Mouse (Mus musculus): ENCODE measurements around the gene Ube2e2. TPM values are rescaled to one million over a fixed set of nuclear protein-coding genes. Genes with fewer than 3 reads are reported as not detected.

Ube2e2 gene
- polyA plus RNA-seq, 1 experiment from 2014 or later, result 42.9 TPM

DNA sequence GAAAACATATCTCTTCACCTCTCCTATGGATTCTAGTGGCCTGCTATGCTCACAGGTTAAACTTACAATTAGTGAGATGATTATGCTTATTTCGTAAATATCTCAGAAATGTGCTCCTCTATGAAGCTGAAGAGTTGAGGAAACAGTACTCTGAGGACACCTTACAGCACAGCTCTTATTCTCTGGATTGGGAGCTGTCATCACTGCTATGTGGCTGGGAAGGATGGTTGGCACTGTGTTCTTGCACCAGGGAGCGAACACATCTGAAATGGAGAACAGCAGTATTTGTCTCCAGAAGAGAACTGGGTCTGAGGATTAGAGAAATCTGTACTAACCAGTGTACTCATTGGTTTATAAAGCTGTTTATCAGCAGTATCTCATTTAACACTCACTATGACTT is 226.3 kb downstream of the Ube2e2 start:
- Histone ChIP-seq H3K9ac (no peak overlapping the region), H3K4me2 (no peak overlapping the region), H3K4me3 (no peak overlapping the region), H3K36me3 (no peaks in the 10 kb centered on the region), H3K9me3 (replicated peaks) (no peaks in the 10 kb centered on the region), H3K27ac (ENCODE audit: poor library complexity, severe bottlenecking) (no peak overlapping the region), H3K27me3 (replicated peaks) (no peaks in the 10 kb centered on the region), H3K4me1 (replicated peaks) (no peaks in the 10 kb centered on the region)
- WGBS, result 60% methylated on average over 2 of the region's 2 CpGs
- ATAC-seq (ENCODE audit: insufficient number of reproducible peaks, low FRiP score), result no peak

DNA sequence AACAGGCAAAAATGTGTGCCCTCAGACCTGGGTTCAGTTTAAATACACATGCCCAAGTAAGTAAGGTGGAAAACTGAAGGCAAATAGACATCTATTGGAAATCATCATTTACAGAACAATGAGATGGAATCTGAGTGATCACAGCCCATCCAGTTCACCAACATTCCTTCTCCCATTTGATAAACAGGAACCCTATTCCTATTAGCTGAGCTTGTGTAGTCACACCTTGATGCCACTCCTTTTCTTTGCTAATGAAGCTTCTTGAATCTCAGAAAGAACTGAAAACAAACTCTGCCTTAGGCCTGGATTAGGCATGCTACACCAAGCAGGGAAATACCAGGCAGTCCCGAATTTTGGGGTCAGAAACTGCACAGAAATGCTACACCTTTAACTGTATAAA is 227.8 kb downstream of the Ube2e2 start:
- WGBS, result 68% methylated on average over 1 of the region's 1 CpGs
- Histone ChIP-seq H3K9me3 (replicated peaks) (peaks cover 7% of the 10 kb centered on the region), H3K4me2 (no peak overlapping the region), H3K27ac (ENCODE audit: poor library complexity, severe bottlenecking) (no peak overlapping the region), H3K9ac (no peak overlapping the region), H3K27me3 (replicated peaks) (no peaks in the 10 kb centered on the region), H3K4me3 (no peak overlapping the region), H3K36me3 (peaks cover 6% of the 10 kb centered on the region; the same call in 1 of the 2 replicates), H3K4me1 (replicated peaks) (no peaks in the 10 kb centered on the region)
- ATAC-seq (ENCODE audit: insufficient number of reproducible peaks, low FRiP score), result no peak

DNA sequence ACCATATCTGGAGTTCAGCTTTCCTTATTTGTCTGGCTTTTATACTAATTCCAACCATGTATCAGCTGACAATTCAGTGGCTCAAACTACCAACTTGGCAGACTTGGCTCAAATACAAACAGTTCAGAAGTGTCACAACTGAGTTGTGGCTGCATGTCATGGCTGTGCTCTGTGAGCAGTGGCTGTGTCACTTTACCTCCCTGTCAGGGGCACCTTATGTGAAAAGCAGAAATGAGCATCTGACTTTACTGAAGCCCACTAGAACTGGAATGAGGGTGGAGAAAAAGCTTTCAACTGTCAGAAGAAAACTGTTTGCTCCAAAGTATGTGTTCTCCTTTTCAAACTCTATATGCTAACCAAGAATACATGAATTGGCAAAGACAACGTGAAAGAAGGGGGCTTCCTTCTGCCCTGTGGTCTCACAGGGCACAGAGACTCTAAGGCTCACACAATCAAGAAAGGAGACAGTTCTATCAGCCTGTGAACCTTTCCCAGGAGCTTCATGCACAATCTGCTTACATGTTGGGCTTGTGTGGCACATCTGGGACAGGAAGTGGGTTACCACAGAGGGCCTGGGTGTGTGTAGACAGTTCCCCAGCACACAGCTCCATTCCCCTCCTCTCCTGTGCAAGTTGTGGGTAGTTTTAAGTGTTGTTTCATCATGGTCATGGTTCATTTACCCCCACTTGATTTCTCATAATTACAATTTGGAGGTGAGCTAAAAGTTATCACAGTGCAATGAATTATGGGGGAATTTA is 228.6 kb downstream of the Ube2e2 start:
- H3K9ac ChIP-seq, result no peak overlapping the region
- ATAC-seq (ENCODE audit: insufficient number of reproducible peaks, low FRiP score), result no peak
- 80% methylated on average over 1 of the region's 1 CpGs for WGBS

DNA sequence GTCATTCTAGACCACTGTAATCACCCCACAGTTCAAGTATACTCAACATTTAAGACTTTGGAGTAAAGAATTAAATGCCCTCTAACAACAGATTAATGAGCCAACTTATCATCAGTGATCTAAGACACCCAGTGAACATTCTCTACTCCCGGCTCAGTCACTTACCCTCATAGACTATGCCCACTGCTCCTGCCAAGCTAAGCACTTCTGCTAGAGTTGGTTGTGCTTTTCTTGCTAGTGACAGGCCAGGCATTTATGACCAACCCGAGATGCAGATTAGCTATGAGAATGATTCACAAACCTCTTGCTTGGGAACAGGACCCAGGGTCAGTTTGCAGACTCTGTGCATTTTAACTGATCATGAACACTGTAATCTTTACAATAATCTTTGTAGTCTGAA is 230.4 kb downstream of the Ube2e2 start:
- H3K27me3 ChIP-seq (replicated peaks), result no peaks in the 10 kb centered on the region
- ATAC-seq (ENCODE audit: insufficient number of reproducible peaks, low FRiP score), result no peak
- whole genome bisulfite sequencing, result 80% methylated on average over 2 of the region's 2 CpGs

More for the DNA sequence above, 228.6 kb downstream of the Ube2e2 start:
- H3K4me1 ChIP-seq (replicated peaks), result no peaks in the 10 kb centered on the region
- H3K27me3 ChIP-seq (replicated peaks), result no peaks in the 10 kb centered on the region
- H3K9me3 ChIP-seq (replicated peaks), result peaks cover 7% of the 10 kb centered on the region
- no peak overlapping the region for H3K4me3 ChIP-seq
- no peak overlapping the region for H3K4me2 ChIP-seq
- H3K27ac ChIP-seq (ENCODE audit: poor library complexity, severe bottlenecking), result no peak overlapping the region
- peaks cover 6% of the 10 kb centered on the region; the same call in 1 of the 2 replicates for H3K36me3 ChIP-seq

DNA sequence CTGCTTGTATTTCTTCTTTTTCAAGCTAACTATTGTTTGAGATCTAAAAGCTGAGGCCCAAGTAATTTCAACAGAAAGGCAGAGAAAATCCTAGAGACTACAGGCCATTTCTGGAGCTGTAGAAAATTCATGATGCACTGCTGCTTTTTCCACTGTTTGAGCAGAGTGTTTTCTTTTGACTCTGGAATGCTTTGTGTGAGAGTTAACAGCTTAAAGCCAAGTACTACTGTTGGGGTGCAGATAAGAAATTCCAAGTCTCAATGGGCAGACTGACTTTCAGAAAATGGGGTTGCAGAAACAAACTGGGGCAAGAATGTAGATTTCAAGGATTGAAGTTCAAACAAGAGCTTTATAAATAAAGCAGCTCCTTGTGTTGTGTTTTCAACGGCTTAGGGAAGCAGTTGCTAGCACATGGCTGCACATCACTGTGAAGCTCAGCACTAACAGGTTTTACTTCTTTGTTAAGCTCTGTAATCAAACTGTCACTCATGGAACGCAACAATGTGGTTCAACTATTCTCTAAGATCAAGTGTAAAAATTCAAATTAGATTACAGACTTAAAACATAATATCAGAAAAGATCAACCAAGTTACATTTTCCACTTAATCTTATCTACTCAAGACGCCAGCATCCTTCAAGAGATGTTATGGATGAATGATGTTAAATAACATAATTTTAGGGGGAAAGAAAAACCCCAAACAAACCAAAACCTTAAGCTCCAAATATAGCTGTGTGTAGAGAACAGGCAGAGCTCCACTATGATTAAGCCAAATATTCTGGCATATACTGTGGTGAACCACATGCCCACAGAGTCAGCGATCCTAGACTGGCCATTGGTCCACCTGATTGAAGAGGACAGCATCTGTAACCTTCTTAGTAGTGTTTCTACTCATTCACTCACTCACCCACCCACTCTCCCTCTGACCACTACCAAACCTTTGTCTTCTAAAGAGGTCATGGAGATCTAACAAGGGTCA is 236.0 kb downstream of the Ube2e2 start:
- no peaks in the 10 kb centered on the region for H3K27me3 ChIP-seq (replicated peaks)
- ATAC-seq (ENCODE audit: insufficient number of reproducible peaks, low FRiP score), result no peak
- peaks cover 7% of the 10 kb centered on the region for H3K9me3 ChIP-seq (replicated peaks)
- no peak overlapping the region for H3K4me3 ChIP-seq
- H3K4me1 ChIP-seq (replicated peaks), result peaks cover 9% of the 10 kb centered on the region
- no peak overlapping the region for H3K9ac ChIP-seq
- WGBS, result 60% methylated on average over 4 of the region's 4 CpGs
- no peak overlapping the region for H3K27ac ChIP-seq (ENCODE audit: poor library complexity, severe bottlenecking)
- H3K4me2 ChIP-seq, result no peak overlapping the region
- peaks cover 6% of the 10 kb centered on the region; the same call in 1 of the 2 replicates for H3K36me3 ChIP-seq

More for the DNA sequence above, 230.4 kb downstream of the Ube2e2 start:
- Histone ChIP-seq H3K9ac (no peak overlapping the region), H3K9me3 (replicated peaks) (peaks cover 7% of the 10 kb centered on the region), H3K4me1 (replicated peaks) (no peaks in the 10 kb centered on the region), H3K4me2 (no peak overlapping the region), H3K36me3 (peaks cover 6% of the 10 kb centered on the region; the same call in 1 of the 2 replicates), H3K27ac (ENCODE audit: poor library complexity, severe bottlenecking) (no peak overlapping the region), H3K4me3 (no peak overlapping the region)

DNA sequence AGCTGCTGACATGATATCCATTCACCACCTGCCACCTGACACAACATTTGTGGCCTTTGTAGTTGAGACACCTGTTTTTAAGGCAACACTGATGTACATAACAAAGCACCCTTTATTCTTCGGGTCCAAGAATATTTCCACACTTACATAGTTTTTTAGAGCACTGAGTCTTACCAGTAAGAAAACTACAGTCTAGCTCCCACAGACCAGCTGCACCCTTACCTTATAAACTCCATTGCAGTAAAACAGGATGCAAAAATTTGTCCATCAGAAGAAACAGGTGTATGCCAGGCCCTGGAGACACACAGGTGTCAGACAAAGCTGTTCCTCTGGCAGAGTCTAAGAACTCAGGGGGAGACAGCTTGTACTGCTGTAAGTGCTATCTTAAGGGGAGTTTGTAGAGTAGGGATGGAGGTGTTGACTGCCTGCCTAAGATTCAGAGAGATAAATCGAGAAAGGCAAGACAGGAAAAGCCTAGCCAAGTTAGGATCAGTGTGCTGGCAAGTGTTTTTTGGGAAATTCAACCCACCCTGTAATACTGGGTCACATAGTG is 244.9 kb downstream of the Ube2e2 start:
- Histone ChIP-seq H3K4me1 (replicated peaks) (no peaks in the 10 kb centered on the region), H3K27me3 (replicated peaks) (no peaks in the 10 kb centered on the region), H3K36me3 (no peaks in the 10 kb centered on the region), H3K9ac (no peak overlapping the region), H3K4me2 (no peak overlapping the region), H3K27ac (ENCODE audit: poor library complexity, severe bottlenecking) (no peak overlapping the region), H3K9me3 (replicated peaks) (no peaks in the 10 kb centered on the region), H3K4me3 (no peak overlapping the region)
- WGBS, result 60% methylated on average over 2 of the region's 2 CpGs
- no peak for ATAC-seq (ENCODE audit: insufficient number of reproducible peaks, low FRiP score)

DNA sequence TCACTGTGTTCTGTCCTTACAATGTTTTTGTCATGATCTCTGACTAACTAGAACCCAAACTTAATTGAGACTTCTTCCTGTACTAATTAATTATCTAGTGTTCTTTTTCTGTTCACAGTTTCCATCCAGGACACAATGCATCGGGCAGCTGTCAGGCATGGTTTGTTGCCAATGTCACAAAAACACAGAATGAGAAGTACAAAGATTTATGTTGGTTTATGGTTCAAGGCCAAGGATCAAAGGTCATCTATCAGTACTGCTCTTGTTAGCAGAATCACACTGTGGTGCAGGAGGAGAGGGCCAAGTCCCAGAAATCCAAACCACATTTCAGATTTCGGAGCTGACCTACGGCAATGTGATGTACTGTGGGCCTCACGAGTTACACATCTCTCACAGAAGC is 252.4 kb downstream of the Ube2e2 start:
- ATAC-seq (ENCODE audit: insufficient number of reproducible peaks, low FRiP score), result no peak
- H3K9me3 ChIP-seq (replicated peaks), result no peaks in the 10 kb centered on the region; the same call in 1 of the 2 replicates
- 0 out of 2 replicates have a peak, but pooled peaks cover 4% of the 10 kb centered on the region for H3K36me3 ChIP-seq
- no peaks in the 10 kb centered on the region for H3K4me1 ChIP-seq (replicated peaks)
- no peak overlapping the region for H3K4me3 ChIP-seq
- no peak overlapping the region for H3K4me2 ChIP-seq
- H3K9ac ChIP-seq, result no peak overlapping the region
- WGBS, result 86% methylated on average over 4 of the region's 4 CpGs
- H3K27ac ChIP-seq (ENCODE audit: poor library complexity, severe bottlenecking), result no peak overlapping the region
- no peaks in the 10 kb centered on the region for H3K27me3 ChIP-seq (replicated peaks)

DNA sequence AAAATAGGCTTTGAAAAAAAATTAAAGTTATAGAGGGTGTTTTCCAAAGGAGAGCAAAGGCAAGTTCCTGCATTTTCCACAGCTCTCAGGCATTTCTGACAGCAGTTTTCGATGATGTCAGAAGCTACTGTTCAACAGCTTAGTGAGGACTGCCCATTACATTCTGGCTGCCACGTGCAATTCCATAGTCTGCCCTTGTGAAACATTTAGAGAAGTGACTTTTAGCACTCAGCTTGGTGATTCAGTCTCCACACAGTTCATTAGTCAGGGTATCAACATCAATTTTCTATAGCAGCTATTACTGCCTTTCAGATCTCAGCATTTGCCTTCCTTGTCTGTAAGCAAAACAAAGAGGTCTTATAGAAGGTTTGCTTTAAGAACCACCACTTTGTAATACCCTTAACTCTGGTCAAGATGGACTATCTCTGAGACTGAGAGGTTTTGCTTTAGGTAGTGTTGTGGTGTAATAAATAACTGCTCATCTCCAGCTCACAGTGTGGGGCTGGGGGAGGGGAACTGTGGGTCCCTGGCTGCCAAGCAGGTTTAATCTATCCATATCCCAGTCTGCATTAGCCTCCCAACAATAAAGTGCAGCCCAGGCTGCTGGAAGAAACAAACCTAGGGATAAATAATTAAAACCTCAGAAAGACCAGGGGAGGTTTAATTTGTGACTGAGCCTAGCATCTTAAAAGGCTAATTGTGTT is 255.2 kb downstream of the Ube2e2 start:
- H3K4me2 ChIP-seq, result no peak overlapping the region
- H3K4me1 ChIP-seq (replicated peaks), result no peaks in the 10 kb centered on the region
- no peak overlapping the region for H3K27ac ChIP-seq (ENCODE audit: poor library complexity, severe bottlenecking)
- WGBS, result 60% methylated on average over 2 of the region's 2 CpGs
- 0 out of 2 replicates have a peak, but pooled peaks cover 4% of the 10 kb centered on the region for H3K36me3 ChIP-seq
- H3K4me3 ChIP-seq, result no peak overlapping the region
- ATAC-seq (ENCODE audit: insufficient number of reproducible peaks, low FRiP score), result no peak
- no peaks in the 10 kb centered on the region; the same call in 1 of the 2 replicates for H3K9me3 ChIP-seq (replicated peaks)
- no peaks in the 10 kb centered on the region for H3K27me3 ChIP-seq (replicated peaks)
- no peak overlapping the region for H3K9ac ChIP-seq

DNA sequence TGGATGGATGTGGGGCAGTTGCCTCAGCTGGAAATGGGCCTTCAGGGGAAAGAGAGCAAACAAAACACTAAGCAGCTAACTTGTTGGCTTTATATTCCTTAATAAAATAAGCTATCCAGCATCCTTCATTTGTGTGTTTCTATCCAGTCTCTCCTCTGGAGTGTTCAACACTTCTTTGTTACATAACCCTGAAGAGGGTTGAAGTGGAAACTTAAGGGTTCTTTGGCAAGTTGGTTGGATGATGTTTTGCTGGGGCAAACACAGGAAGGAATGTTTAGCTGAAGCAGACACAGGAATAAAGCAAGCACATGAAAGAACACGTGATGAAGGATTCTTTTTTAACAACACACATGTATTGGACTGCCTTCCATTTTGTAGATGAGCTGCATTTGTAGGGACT is 256.3 kb downstream of the Ube2e2 start:
- WGBS, result 77% methylated on average over 1 of the region's 1 CpGs
- Histone ChIP-seq H3K4me3 (no peak overlapping the region), H3K36me3 (0 out of 2 replicates have a peak, but pooled peaks cover 4% of the 10 kb centered on the region), H3K4me2 (no peak overlapping the region), H3K4me1 (replicated peaks) (0 out of 2 replicates have a peak, but pooled peaks cover under 1% of the 10 kb centered on the region), H3K9me3 (replicated peaks) (no peaks in the 10 kb centered on the region; the same call in 1 of the 2 replicates), H3K9ac (no peak overlapping the region), H3K27me3 (replicated peaks) (no peaks in the 10 kb centered on the region), H3K27ac (ENCODE audit: poor library complexity, severe bottlenecking) (no peak overlapping the region)
- ATAC-seq (ENCODE audit: insufficient number of reproducible peaks, low FRiP score), result no peak

DNA sequence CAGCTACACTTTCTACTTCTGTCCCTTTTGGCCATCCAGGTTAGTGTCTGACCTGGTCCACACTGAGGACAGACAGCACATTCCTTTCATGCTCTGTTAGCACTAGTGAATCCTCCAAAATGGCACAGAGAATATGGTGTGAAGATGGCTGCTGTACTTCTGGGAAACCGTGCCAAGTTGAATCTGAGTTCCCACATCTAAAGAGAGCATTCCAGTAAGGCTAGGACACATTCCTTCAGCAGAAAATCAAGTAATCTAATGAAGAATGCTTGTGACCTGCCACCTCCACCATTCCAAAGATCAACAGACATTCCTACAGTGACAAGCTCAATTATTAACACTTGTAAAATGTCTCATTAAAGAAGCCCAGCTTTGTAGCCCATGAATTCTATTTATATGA is 265.9 kb downstream of the Ube2e2 start:
- H3K4me3 ChIP-seq, result no peak overlapping the region
- H3K4me1 ChIP-seq (replicated peaks), result 0 out of 2 replicates have a peak, but pooled peaks cover 5% of the 10 kb centered on the region
- no peaks in the 10 kb centered on the region for H3K9me3 ChIP-seq (replicated peaks)
- H3K36me3 ChIP-seq, result no peaks in the 10 kb centered on the region
- no peak for ATAC-seq (ENCODE audit: insufficient number of reproducible peaks, low FRiP score)
- H3K27ac ChIP-seq (ENCODE audit: poor library complexity, severe bottlenecking), result no peak overlapping the region
- 71% methylated on average over 1 of the region's 1 CpGs for WGBS
- no peak overlapping the region for H3K4me2 ChIP-seq
- H3K9ac ChIP-seq, result no peak overlapping the region
- H3K27me3 ChIP-seq (replicated peaks), result no peaks in the 10 kb centered on the region
